Mouse (Mus musculus): ENCODE measurements around the gene Foxi3.

Gene Foxi3

DNA sequence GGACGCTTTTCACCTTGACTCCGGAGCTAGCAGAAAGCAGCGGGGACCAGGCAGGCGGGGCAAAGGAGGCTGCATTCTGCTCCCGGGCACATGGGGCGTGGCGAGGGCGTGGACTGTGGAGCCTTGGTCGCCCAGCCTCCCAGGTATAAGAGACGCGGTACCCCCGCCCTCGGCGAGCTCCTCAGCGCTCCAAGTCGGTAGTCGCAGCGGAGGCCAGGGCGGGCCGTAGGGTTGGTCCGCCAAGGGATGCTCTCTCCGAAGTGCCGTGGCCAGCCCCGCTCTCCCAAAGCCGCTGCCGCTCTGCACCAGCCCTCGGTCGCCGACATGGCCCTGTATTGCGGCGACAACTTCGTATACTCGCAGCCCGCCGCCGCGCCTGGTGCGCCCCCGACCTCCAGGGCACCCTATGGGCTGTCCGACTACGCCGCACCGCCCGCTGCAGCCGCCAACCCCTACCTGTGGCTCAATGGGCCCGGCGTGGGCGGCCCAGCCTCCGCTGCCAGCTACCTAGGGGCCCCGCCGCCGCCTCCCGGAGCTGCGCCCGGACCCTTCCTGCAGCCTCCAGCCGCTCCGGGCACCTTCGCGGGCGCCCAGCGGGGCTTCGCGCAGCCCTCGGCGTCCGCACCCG, at the start of gene Foxi3:
Gene Foxi3, plus strand, starts transcription at position 247 of the 628 bp plus-strand sequence.
- DNase-seq (ENCODE audit: low spot score): peak; percentile 5

DNA sequence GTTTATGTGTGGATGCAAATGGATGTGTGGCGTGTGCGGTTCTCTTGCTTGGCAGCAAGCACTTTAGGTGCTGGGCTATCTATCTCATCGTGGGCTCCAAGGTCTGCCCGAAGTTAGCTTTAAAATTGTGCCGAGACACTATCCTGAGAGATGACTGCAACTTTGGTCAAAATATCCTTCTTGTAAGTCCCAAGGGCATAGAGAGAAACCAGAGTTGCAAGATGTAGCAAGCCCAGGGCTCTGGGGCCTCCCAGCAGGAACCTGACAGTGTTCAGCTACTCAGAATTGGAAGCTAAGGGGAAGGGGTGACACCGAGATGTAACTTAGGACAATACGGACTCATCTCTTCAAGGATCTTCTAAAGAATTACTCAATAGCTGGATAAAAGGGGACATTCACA, 46.8 kb upstream of the Foxi3 start:
- DNase-seq (ENCODE audit: low spot score): no peak

GRCm38 (mm10) chr6:70910285-70910684, 46.0 kb upstream of the Foxi3 start:
- DNase-seq (ENCODE audit: low spot score): no peak

GRCm38 (mm10) chr6:70911668-70912395, 44.5 kb upstream of the Foxi3 start:
- DNase-seq (ENCODE audit: low spot score): no peak

GRCm38 (mm10) chr6:70912396-70912765, 44.0 kb upstream of the Foxi3 start:
- DNase-seq (ENCODE audit: low spot score): no peak

- no peak for DNase-seq (ENCODE audit: low spot score)
Measured at GRCm38 (mm10) chr6:70918827-70919226, 37.5 kb upstream of the Foxi3 start, which contains the start of gene Tex37. Tex37 (minus strand) TSS chr6:70918927.

- DNase-seq (ENCODE audit: low spot score): peak; percentile 20
Measured at GRCm38 (mm10) chr6:70921274-70922074, 34.9 kb upstream of the Foxi3 start.

DNA sequence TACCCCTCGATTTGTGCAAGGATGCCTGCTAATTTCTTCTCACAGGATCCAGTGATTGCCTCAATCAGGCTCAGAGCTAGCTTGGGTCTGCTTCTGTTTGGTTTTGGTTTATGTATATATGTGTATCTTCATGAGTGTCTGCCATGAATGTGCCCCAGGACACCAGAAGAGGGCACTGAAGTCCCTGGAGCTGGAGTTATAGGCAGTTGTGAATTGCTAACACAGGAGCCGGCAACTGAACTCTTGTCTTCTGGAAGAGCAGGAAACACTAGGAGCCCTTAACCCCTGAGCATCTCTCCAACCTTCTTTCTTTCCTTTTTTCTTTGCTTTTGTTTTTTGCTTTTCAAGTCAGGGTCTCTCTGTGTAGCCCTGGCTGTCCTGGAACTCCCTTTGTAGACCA, 24.5 kb upstream of the Foxi3 start:
- no peak for DNase-seq (ENCODE audit: low spot score)

GRCm38 (mm10) chr6:70953274-70953673, 3.1 kb upstream of the Foxi3 start:
- DNase-seq (ENCODE audit: low spot score): no peak

- no peak for DNase-seq (ENCODE audit: low spot score)
Measured at GRCm38 (mm10) chr6:70954040-70954439, 2.3 kb upstream of the Foxi3 start.

GRCm38 (mm10) chr6:70955291-70955800, 985 bp upstream of the Foxi3 start:
- no peak for DNase-seq (ENCODE audit: low spot score)

DNA sequence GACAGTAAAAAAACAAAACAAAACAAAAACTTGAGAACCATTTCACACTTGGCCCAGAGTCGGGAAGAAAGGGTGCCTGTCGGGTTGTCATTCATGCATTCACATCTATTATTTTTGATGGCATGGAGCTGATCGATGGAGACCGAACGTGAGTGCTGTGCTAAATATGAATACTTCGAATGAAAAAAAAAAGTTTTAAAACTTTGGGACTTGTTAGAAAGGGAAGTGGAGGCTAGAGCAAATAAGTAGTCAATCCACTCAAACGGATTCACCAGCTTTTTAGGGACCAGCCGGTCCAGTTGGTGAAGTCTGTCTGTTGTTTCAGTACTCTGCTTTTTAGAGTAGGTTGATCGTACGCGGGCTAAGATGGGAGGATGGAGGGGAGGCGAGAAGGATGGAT, 490 bp upstream of the Foxi3 start:
- DNase-seq (ENCODE audit: low spot score): no peak

GRCm38 (mm10) chr6:70956936-70957335, 605 bp downstream of the Foxi3 start:
- DNase-seq (ENCODE audit: low spot score): no peak

- DNase-seq (ENCODE audit: low spot score): no peak
Measured at GRCm38 (mm10) chr6:70957341-70957940, 1.1 kb downstream of the Foxi3 start.

- DNase-seq (ENCODE audit: low spot score): no peak
Measured at GRCm38 (mm10) chr6:70964116-70964830, 7.9 kb downstream of the Foxi3 start.

DNA sequence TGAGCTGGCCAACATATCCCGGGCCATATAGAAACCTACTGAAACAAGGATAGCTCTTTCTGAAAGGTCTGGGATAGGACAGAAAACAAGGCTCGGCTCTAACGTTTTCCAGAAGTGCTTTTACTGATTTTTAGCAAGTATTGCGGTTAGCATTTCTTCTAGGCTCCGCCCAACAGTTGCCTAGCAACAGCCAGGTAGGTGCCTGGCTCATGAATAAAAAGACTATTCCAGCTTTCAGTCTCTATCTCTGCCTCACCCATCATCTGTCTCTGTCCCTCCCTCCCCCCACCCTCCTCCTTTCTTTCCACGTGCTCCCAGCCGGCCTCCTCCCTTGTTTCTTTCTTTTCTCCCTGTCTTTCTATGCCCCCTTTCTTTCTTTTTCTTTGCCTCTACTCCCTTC, 9.4 kb downstream of the Foxi3 start:
- DNase-seq (ENCODE audit: low spot score): no peak

DNA sequence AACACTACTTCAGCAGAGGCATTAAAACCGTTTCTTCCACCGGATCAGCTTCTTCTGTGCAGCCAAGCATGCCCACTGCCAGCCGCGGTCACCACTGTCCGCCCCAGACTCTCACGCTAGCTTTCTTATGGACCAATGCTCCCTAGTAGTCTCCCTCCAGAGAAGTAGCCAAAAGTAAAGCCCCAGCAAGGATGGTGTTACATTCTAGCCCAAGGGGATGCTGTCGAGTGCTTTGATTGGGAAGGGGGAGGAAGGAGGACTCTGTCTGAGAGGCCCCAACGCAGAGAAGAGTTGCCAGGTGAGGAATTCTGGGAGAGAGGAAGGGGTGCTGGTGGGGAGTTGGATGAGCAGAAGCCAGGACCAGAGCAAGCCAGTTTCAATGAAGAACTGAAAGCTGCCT, 11.1 kb downstream of the Foxi3 start:
- no peak for DNase-seq (ENCODE audit: low spot score)

GRCm38 (mm10) chr6:70968291-70968690, 12.0 kb downstream of the Foxi3 start:
- no peak for DNase-seq (ENCODE audit: low spot score)

DNA sequence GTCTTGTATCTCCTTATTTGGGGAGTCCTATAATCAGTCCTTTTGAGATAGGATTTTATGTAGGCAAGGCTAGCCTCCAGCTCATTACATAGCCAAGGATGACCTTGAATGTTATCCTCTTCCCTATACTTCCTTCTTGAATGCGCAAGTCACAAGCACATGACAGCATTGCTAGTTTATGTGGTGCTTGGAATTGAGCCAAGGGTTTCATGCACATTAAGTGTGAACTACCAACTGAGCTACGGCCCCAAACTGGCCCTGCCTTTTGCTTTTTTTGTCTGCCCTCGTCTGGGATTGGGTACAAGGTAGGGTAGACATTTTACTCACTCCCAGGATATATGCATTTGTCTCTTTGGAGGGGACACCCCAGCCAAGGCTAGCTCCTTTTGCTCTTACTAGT, 16.7 kb downstream of the Foxi3 start:
- DNase-seq (ENCODE audit: low spot score): no peak

DNA sequence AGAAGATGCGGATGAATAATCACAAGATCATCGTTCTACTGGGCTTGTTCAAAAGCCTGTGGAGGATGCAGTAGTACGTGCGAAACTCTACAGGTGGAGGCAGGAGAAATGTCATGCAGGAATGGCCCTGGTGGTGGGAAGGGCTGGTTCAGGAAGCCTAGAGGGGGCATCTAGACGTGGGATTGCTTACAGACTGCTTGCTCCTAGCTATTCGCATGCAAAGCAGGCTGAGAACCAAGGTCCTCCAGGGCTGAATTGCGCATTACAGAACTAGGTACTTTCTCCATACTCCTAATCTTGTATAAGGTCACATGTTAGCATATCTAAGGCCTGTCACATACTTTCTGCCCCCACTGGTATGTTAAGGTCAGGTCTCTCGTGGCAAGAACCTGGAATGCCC, 24.7 kb downstream of the Foxi3 start:
- DNase-seq (ENCODE audit: low spot score): no peak

DNA sequence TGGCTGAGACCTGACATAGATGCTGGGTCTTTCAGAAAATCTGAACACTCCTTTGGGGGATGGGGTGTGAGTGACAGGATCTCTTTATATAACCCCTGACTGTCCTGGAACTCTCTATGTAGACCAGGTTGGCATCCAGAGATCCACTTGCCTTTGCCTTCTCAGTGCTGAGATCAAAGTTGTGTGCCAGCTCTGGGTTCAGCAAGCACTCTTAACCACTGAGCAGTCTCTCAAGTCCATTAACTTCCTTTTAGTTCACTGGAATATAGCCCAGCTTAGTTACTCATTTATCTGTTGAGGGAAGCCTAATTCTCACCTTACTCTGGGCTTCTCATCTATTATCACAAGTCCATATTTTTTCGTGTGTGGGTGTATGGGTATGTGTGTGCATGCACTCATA, 26.1 kb downstream of the Foxi3 start:
- no peak for DNase-seq (ENCODE audit: low spot score)

GRCm38 (mm10) chr6:70986683-70987082, 30.4 kb downstream of the Foxi3 start:
- DNase-seq (ENCODE audit: low spot score): no peak
